Mouse (Mus musculus) regulatory T cell (primary cell): ENCODE results near the gene Mfsd10.
"Not testable (repeated sequence)": the region's sequence is repeated elsewhere in the genome, so short reads cannot be mapped to it uniquely, and the experiment has no call there.

Experiments
- in situ Hi-C: fragments of 300-600 bp; cut with MboI, MseI; formaldehyde crosslinking; loops from one replicate; pipeline ENCODE4 v1.15.1; 2025; ENCODE audit warnings: high pct_unique_total_duplicates

The Mfsd10 gene

GRCm38 (mm10) chr5:34607100-34607880 is 29.7 kb downstream of the Mfsd10 start:
- in situ Hi-C loops = no loop called here

GRCm38 (mm10) chr5:34604576-34604975 is 32.4 kb downstream of the Mfsd10 start:
- in situ Hi-C loops = no loop called here

- in situ Hi-C loops = no loop called here
Observed at GRCm38 (mm10) chr5:34593202-34593727, 43.7 kb downstream of the Mfsd10 start.

DNA sequence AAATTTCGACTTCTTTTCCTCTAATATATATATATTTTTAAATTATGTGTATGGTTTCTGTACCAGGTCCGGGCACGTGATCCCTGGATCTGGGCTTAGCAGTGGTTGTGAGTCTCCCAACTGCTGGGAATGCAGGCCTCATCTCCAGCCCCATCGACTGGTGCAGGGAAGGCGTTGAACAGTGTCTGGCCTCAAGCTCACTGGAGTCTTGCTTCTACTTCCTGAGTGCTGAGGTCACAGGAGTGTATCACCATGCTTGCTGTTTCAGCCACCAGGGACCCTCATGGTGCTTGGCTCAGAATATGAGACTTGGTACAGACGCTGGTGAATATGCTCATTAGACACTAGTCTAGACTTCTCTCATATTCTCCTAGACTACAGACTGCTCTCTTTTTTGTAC is 44.3 kb downstream of the Mfsd10 start:
- in situ Hi-C loops = no loop called here

DNA sequence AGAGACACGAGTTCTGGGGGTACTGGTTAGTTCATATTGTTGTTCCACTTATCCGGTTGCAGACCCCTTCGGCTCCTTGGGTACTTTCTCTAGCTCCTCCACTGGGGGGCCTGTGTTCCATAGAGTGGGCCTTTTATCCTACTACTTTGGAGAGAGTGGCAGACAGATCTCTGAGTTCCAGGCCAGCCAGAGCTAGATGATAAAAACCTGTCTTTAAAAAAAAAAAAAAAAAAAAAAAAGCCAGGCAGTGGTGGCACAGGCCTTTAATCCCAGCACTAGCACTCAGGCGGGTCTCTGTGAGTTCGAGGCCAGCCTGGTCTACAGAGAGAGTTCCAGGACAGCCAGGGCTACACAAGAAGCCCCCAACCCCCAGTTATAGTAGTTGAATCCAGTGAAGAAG is 44.8 kb downstream of the Mfsd10 start:
- in situ Hi-C loops = not testable (repeated sequence)

DNA sequence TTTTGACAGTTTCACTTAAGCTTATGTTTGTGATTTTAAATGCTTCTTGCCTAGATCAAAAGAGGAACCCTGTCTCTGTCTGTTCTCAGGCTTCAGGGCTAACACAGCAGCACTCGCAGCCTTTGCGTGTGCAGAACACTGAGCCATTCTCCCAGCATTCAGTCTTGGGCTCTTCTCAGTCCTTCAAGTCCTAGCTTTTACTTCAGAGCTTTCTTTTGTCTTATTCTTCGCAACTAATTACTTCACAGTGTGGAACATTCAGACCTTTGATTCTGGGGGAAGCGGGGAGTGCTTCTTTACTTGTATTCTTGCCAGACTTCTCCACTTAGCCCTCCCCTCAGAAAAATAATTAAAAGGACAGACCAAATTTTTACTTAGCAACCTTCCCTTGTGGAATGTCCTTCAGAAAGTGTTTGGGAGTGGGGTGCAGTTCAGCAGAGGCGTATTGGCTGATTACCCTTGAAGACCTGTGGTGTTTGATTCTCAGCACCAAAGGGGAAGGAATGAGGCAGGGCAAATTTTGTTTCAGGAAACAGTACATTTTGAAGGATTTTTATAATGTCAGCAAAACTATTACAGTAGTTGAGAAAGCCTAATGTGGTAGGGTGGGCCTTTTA is 45.5 kb downstream of the Mfsd10 start:
- in situ Hi-C loops = no loop called here

- in situ Hi-C loops = no loop called here
Observed at GRCm38 (mm10) chr5:34590702-34591101, 46.3 kb downstream of the Mfsd10 start.

DNA sequence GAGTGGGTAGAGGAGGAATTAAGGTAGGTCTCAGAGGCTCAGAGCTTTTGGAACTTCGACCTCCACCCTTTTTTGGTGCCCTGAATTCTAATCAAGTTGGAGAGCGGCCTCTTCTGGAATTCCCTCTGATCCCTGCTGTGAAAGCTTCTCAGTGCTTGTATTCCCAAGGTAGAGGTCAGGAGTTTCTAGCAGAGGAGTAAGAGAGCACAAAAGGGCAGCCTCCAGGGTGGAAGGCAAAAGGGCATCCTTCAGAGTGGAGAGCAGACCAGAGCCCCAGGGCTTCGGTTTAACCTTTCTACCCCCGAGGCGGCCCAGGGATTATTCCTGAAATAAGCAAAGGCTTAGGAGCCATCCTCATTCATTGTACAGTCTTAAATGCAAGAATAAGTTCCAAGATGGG is 47.0 kb downstream of the Mfsd10 start:
- in situ Hi-C loops = no loop called here

GRCm38 (mm10) chr5:34587881-34588280 is 49.1 kb downstream of the Mfsd10 start:
- in situ Hi-C loops = no loop called here

DNA sequence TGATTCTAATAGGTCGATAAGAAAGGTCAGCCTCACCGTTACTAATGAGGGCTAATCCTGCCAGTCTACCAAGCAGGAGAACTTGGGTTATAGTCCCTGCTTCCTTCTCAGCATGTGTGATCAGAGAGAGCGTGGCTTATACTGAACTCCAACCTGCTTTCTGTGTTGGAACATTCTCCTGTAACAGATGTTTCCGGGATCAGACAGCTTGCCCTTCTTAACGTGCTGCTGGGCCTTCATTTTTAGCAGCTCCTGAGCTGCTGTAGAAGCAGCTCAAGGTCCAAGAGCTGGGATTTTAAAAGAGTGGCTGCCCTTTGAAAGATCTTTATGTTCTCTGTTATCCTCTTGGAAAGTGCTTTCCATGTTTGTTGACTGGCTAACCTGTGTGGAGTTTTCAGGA is 51.8 kb downstream of the Mfsd10 start:
- in situ Hi-C loops = no loop called here
